Mouse (Mus musculus) thymus, adult 2 months (tissue): ENCODE data around the gene Nos1. TPM values are rescaled to one million over a fixed set of nuclear protein-coding genes. Genes with fewer than 3 reads are reported as not detected.

Source experiments
- DNase-seq: peaks from one replicate; pipeline ENCODE4 v3.0.0; 2021
- H3K27ac ChIP-seq: fragments of 200-500 bp; 2 replicates; pipeline ENCODE4 v1.5.1; 2012; ENCODE audit warnings: low read length, control low read depth; ENCODE audit not compliant: control insufficient read depth, insufficient read depth
- H3K27me3 ChIP-seq: fragments of 200-500 bp; 2 replicates; pipeline ENCODE4 v1.6.1; 2012; ENCODE audit warnings: mild to moderate bottlenecking, low read length, moderate library complexity, mixed read lengths; ENCODE audit not compliant: control insufficient read depth, insufficient read depth
- H3K36me3 ChIP-seq: fragments of 200-500 bp; 2 replicates; pipeline ENCODE4 v1.6.1; 2012; ENCODE audit warnings: mild to moderate bottlenecking, low read length, moderate library complexity; ENCODE audit not compliant: control insufficient read depth, insufficient read depth
- H3K4me1 ChIP-seq: fragments of 200-500 bp; replicated peaks from 2 replicates; pipeline ENCODE4 v1.6.1; 2012; ENCODE audit warnings: low read length; ENCODE audit not compliant: control insufficient read depth, insufficient read depth
- H3K4me3 ChIP-seq: fragments of 200-500 bp; 2 replicates; pipeline ENCODE4 v1.5.1; 2012; ENCODE audit warnings: mild to moderate bottlenecking, low read length, control low read depth, moderate library complexity; ENCODE audit not compliant: control insufficient read depth, insufficient read depth
- CTCF ChIP-seq: fragments of 200-500 bp; IDR thresholded peaks from 2 replicates; pipeline ENCODE4 v1.5.1; 2012; ENCODE audit warnings: mild to moderate bottlenecking, control low read depth, low read length, moderate library complexity, borderline replicate concordance; ENCODE audit not compliant: control insufficient read depth, poor library complexity, insufficient read depth; ENCODE audit errors: extremely low read depth
- POLR2A ChIP-seq: fragments of 200-500 bp; IDR thresholded peaks from 2 replicates; pipeline ENCODE4 v1.6.1; 2012; ENCODE audit warnings: mild to moderate bottlenecking, low read length, control low read depth, moderate library complexity; ENCODE audit not compliant: control insufficient read depth, poor library complexity, insufficient read depth; ENCODE audit errors: extremely low read depth
- WGBS: fragments of 180-500 bp; shearing (Covaris S2); methylation state at CpG from one replicate; pipeline ENCODE4 v1.1.7; 2018; 5-methylcytosine and 5-hydroxymethylcytosine counted together
- polyA plus RNA-seq: library from polyadenylated mRNA; depleted of rRNA; stranded (reverse); fragments of >200 nt; gene quantifications from 2 replicates; pipeline ENCODE4 v1.2.3, GENCODE M21; 2012

Nos1 gene
- polyA plus RNA-seq, 1 experiment, result 0.35 TPM

- DNase-seq, result no peak
- 93% methylated on average over 6 of the region's 6 CpGs for WGBS
- H3K27me3 ChIP-seq, result no peaks in the 10 kb centered on the region
- H3K4me3 ChIP-seq, result no peak overlapping the region
- H3K27ac ChIP-seq, result no peak overlapping the region
- no peaks in the 10 kb centered on the region for H3K4me1 ChIP-seq
- peaks cover 47% of the 10 kb centered on the region for H3K36me3 ChIP-seq
- TF ChIP-seq POLR2A (no peak), CTCF (no peak)
These were observed 215.7 kb downstream of the Nos1 start for GRCm38 (mm10) chr5:117996581-117996980.

DNA sequence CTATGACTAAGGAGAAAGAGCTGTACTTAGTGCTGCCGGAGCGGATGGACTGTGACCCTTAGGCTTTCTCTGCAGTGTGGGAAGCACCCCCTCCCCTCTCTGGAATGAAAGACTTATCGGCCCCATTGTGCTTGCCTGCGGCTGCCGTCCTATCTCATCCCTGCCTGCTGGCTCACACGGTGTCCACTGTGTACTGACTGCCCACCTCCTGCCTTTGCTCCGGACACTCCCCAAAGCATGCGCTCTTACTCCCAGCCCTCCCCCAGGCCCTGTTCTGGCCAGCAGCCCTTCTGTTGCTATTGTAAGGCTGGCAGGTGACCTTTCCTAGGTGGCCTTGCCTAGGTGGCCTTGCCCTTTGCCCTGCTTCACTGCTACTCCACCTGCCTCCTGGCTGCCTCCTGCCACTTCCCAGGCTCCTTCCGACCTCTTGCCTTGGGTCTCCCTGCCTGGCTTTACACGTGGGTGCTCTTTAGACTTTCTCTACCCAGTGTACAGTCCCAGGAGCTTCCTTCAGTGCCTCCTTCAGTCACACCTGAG lies 216.7 kb downstream of the Nos1 start:
- H3K4me3 ChIP-seq, result no peak overlapping the region
- no peak for DNase-seq
- no peaks in the 10 kb centered on the region for H3K4me1 ChIP-seq
- TF ChIP-seq POLR2A (no peak), CTCF (no peak)
- H3K36me3 ChIP-seq, result peaks cover 39% of the 10 kb centered on the region
- 95% methylated on average over 10 of the region's 10 CpGs for WGBS
- H3K27ac ChIP-seq, result no peak overlapping the region
- H3K27me3 ChIP-seq, result no peaks in the 10 kb centered on the region

DNA sequence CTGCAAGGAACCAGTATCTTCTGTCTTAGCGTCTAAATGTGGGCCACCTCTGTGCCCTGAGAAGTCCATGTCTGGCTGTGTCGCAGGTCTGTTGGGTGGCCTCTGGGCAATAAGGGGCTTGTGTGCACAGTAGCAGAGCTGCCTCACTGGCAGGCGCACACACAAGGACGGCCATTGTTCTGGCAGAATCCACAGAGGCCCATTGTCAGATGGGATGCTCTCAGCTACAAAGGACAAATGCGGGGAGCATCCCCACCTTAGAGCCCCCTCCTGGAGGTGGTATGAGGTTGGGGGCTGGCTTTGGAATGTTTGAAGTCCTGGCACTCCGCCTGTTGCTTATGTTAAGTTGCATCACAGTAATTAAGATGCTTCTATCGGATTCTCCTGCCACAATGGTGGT lies 218.2 kb downstream of the Nos1 start:
- TF ChIP-seq POLR2A (no peak), CTCF (no peak)
- Histone ChIP-seq H3K27ac (no peak overlapping the region), H3K36me3 (peaks cover 44% of the 10 kb centered on the region), H3K27me3 (no peaks in the 10 kb centered on the region), H3K4me3 (no peak overlapping the region), H3K4me1 (no peaks in the 10 kb centered on the region)
- 97% methylated on average over 7 of the region's 7 CpGs for WGBS
- no peak for DNase-seq

- H3K27me3 ChIP-seq, result no peaks in the 10 kb centered on the region
- no peak overlapping the region for H3K4me3 ChIP-seq
- no peak for DNase-seq
- no peak overlapping the region for H3K27ac ChIP-seq
- peaks cover 40% of the 10 kb centered on the region for H3K36me3 ChIP-seq
- WGBS, result 96% methylated on average over 11 of the region's 11 CpGs
- TF ChIP-seq CTCF, result no peak
- no peak for TF ChIP-seq POLR2A
- H3K4me1 ChIP-seq, result no peaks in the 10 kb centered on the region
These were observed 218.8 kb downstream of the Nos1 start for GRCm38 (mm10) chr5:117999584-117999983.

GRCm38 (mm10) chr5:118002059-118002458 lies 221.2 kb downstream of the Nos1 start:
- DNase-seq, result peak; percentile 70
- WGBS, result 61% methylated on average over 9 of the region's 9 CpGs
- H3K4me1 ChIP-seq, result no peaks in the 10 kb centered on the region

DNA sequence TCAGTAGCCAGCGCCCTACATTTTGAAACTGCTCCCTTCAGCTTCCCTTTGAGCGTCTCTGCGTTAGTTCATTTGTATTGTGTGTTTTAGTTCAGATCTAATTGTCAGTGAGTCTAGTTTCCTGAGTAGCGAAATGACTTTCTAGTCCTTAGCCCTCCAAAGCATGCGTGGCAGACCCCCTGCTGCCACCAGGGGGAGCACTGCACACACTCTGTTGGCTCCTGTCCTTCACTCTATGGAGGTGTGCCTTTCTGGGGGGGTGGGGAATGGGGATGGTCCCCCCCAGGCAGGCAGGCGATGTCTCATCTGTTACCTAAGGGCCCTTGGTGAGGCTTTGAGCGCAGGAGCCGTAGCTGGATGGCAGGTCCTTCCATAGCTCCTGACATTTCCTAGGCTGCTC lies 223.8 kb downstream of the Nos1 start:
- 91% methylated on average over 8 of the region's 8 CpGs for WGBS
- peak; percentile 75 for DNase-seq
- H3K4me1 ChIP-seq, result no peaks in the 10 kb centered on the region
- H3K36me3 ChIP-seq, result peaks cover 36% of the 10 kb centered on the region
- no peak overlapping the region for H3K27ac ChIP-seq
- H3K27me3 ChIP-seq, result no peaks in the 10 kb centered on the region
- no peak overlapping the region for H3K4me3 ChIP-seq
- TF ChIP-seq POLR2A, result no peak
- TF ChIP-seq CTCF, result peak; percentile 95

More at GRCm38 (mm10) chr5:118002059-118002458, 221.2 kb downstream of the Nos1 start:
- Histone ChIP-seq H3K36me3 (peaks cover 26% of the 10 kb centered on the region), H3K4me3 (no peak overlapping the region), H3K27ac (no peak overlapping the region), H3K27me3 (no peaks in the 10 kb centered on the region)
- TF ChIP-seq POLR2A, result no peak
- TF ChIP-seq CTCF, result peak; percentile 94

DNA sequence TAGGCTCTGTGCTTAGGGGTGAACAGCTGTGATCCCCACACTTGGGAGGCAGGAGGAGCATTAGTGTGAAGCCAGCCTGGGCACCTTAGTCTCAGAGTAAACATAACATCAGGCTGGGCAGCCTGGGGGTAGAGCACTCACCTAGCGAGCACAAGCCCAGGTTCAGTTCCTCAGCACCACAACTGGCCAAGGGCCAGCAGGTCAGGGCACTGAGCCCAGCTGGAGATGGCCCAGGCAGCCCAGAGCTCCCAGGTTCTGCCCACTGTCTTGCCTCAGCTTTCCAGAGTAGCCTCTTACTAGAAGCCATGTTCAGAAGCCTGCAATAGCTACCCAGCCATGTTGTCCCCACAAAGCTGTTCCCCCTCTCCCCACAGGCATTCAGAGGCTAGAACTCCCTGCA lies 224.9 kb downstream of the Nos1 start:
- 100% methylated on average over 1 of the region's 1 CpGs for WGBS
- no peaks in the 10 kb centered on the region for H3K27me3 ChIP-seq
- DNase-seq, result no peak
- TF ChIP-seq POLR2A (no peak), CTCF (no peak)
- H3K4me1 ChIP-seq, result no peaks in the 10 kb centered on the region
- H3K36me3 ChIP-seq, result peaks cover 35% of the 10 kb centered on the region
- no peak overlapping the region for H3K27ac ChIP-seq
- no peak overlapping the region for H3K4me3 ChIP-seq
